Mouse (Mus musculus) forebrain, embryonic 14.5 days (tissue): ENCODE data around the gene Olfr1034. TPM values are rescaled to one million over a fixed set of nuclear protein-coding genes. Genes with fewer than 3 reads are reported as not detected.

ENCODE experiments used
- ATAC-seq: fragments of 200-750 bp; cut with Nextera tagmentation; 2 replicates; pipeline ENCODE4 v1.8.0; 2017; ENCODE audit warnings: mild to moderate bottlenecking, moderate library complexity
- DNase-seq: peaks from one replicate; pipeline ENCODE4 v3.0.0-alpha.2; 2015; ENCODE audit warnings: low spot score
- H3K27ac ChIP-seq: fragments of 300-500 bp; sonication (generic); 2 replicates; pipeline ENCODE4 v1.5.1; 2014; ENCODE audit warnings: low read depth, mild to moderate bottlenecking, control low read depth, low read length, moderate library complexity
- H3K27me3 ChIP-seq: fragments of 300-500 bp; sonication (generic); replicated peaks from 2 replicates; pipeline ENCODE4 v1.6.1; 2014; ENCODE audit warnings: low read length, control low read depth, mixed read lengths; ENCODE audit not compliant: control insufficient read depth, insufficient read depth
- H3K36me3 ChIP-seq: fragments of 300-500 bp; sonication (generic); 2 replicates; pipeline ENCODE4 v1.6.1; 2014; ENCODE audit warnings: low read length, control low read depth; ENCODE audit not compliant: control insufficient read depth, insufficient read depth
- H3K4me1 ChIP-seq: fragments of 300-500 bp; sonication (generic); 2 replicates; pipeline ENCODE4 v1.6.1; 2014; ENCODE audit warnings: antibody characterized with exemption, low read length, control low read depth; ENCODE audit not compliant: control insufficient read depth, insufficient read depth
- H3K4me2 ChIP-seq: fragments of 300-500 bp; sonication (generic); 2 replicates; pipeline ENCODE4 v1.6.1; 2014; ENCODE audit warnings: mild to moderate bottlenecking, control low read depth, low read length
- H3K4me3 ChIP-seq: fragments of 300-500 bp; sonication (generic); 2 replicates; pipeline ENCODE4 v1.5.1; 2014; ENCODE audit warnings: low read depth, low read length, control low read depth
- H3K9ac ChIP-seq: fragments of 300-500 bp; sonication (generic); 2 replicates; pipeline ENCODE4 v1.6.1; 2014; ENCODE audit warnings: mild to moderate bottlenecking, low read length, control low read depth, moderate library complexity
- H3K9me3 ChIP-seq: fragments of 300-500 bp; sonication (generic); replicated peaks from 2 replicates; pipeline ENCODE4 v1.6.1; 2016; ENCODE audit warnings: low read length, control low read depth, mixed read lengths; ENCODE audit not compliant: control insufficient read depth
- WGBS: fragments of 180-500 bp; shearing (Covaris S2); extraction: QIAGEN DNeasy Blood & Tissue Kit; methylation state at CpG from one replicate; pipeline ENCODE4 v1.1.7; 2014; 5-methylcytosine and 5-hydroxymethylcytosine counted together
- polyA plus RNA-seq: library from polyadenylated mRNA; unstranded; fragments of >200 nt; fragmentation: Nextera tagmentation; extraction: Ambion mirVana; gene quantifications from 2 replicates; pipeline ENCODE4 v1.2.1, GENCODE M21; 2014

Olfr1034 gene
- polyA plus RNA-seq, 1 experiment from 2014 or later: not detected

- DNase-seq (no peak), ATAC-seq (no peak)
- H3K9ac ChIP-seq: no peak within 1 kb of the TSS
- H3K27ac ChIP-seq: no peak within 1 kb of the TSS
- no peaks in the 10 kb centered on the region for H3K27me3 ChIP-seq
- 99% methylated on average over 2 of the region's 2 CpGs for WGBS
- no peaks in the 10 kb centered on the region for H3K36me3 ChIP-seq
- no peaks in the 10 kb centered on the region for H3K4me1 ChIP-seq
- H3K9me3 ChIP-seq: no peaks in the 10 kb centered on the region
- no peak within 1 kb of the TSS for H3K4me2 ChIP-seq
- no peak within 1 kb of the TSS for H3K4me3 ChIP-seq
Measured at GRCm38 (mm10) chr2:86087285-86087684, 41.6 kb downstream of the Olfr1034 start, which contains the start of gene Olfr1037. TSS of gene Olfr1037 (minus strand) at chr2:86087385.

Other genes starting within 250 kb of the Olfr1034 start
- not detected in 2 replicates for gene Olfr1016, start 243.3 kb upstream of the Olfr1034 start, polyA plus RNA-seq
- not detected in 2 replicates for gene Olfr1018, start 227.4 kb upstream of the Olfr1034 start, polyA plus RNA-seq
- not detected in 2 replicates for gene Olfr1019, start 200.4 kb upstream of the Olfr1034 start, polyA plus RNA-seq
- gene Olfr1020, start 198.8 kb upstream of the Olfr1034 start, polyA plus RNA-seq: not detected in 2 replicates
- gene Olfr1022, start 177.3 kb upstream of the Olfr1034 start, polyA plus RNA-seq: not detected in 2 replicates
- not detected in 2 replicates for gene Olfr1023, start 160.2 kb upstream of the Olfr1034 start, polyA plus RNA-seq
- not detected in 2 replicates for gene Olfr1024, start 140.8 kb upstream of the Olfr1034 start, polyA plus RNA-seq
- not detected in 2 replicates for gene Olfr1025-ps1, start 130.7 kb upstream of the Olfr1034 start, polyA plus RNA-seq
- not detected in 2 replicates for gene Olfr1026, start 124.3 kb upstream of the Olfr1034 start, polyA plus RNA-seq
- not detected in 2 replicates for gene Olfr1028, start 95.4 kb upstream of the Olfr1034 start, polyA plus RNA-seq
- gene Olfr1029, start 72.0 kb upstream of the Olfr1034 start, polyA plus RNA-seq: not detected in 2 replicates
- gene Olfr1030, start 66.6 kb upstream of the Olfr1034 start, polyA plus RNA-seq: not detected in 2 replicates
- not detected in 2 replicates for gene Olfr1031, start 55.6 kb upstream of the Olfr1034 start, polyA plus RNA-seq
- not detected in 2 replicates for gene Olfr1032, start 40.3 kb upstream of the Olfr1034 start, polyA plus RNA-seq
- gene Olfr1033, start 25.2 kb upstream of the Olfr1034 start, polyA plus RNA-seq: not detected in 2 replicates
- not detected in 2 replicates for gene Olfr1036, start 28.1 kb downstream of the Olfr1034 start, polyA plus RNA-seq
- gene Olfr1037, start 41.5 kb downstream of the Olfr1034 start, polyA plus RNA-seq: not detected in 2 replicates
- not detected in 2 replicates for gene Olfr1039, start 90.1 kb downstream of the Olfr1034 start, polyA plus RNA-seq
- gene Olfr1040, start 100.9 kb downstream of the Olfr1034 start, polyA plus RNA-seq: not detected in 2 replicates
- gene Olfr1042, start 116.0 kb downstream of the Olfr1034 start, polyA plus RNA-seq: not detected in 2 replicates
- gene Olfr1043, start 121.7 kb downstream of the Olfr1034 start, polyA plus RNA-seq: not detected in 2 replicates
- gene Olfr1044, start 132.0 kb downstream of the Olfr1034 start, polyA plus RNA-seq: not detected in 2 replicates
- not detected in 2 replicates for gene Olfr52, start 139.8 kb downstream of the Olfr1034 start, polyA plus RNA-seq
- not detected in 2 replicates for gene Olfr1045, start 157.1 kb downstream of the Olfr1034 start, polyA plus RNA-seq
- gene Olfr1046, start 173.5 kb downstream of the Olfr1034 start, polyA plus RNA-seq: not detected in 2 replicates
- not detected in 2 replicates for gene Olfr1047, start 185.5 kb downstream of the Olfr1034 start, polyA plus RNA-seq
- not detected in 2 replicates for gene Olfr1048, start 194.4 kb downstream of the Olfr1034 start, polyA plus RNA-seq
- not detected in 2 replicates for gene Olfr1049, start 212.5 kb downstream of the Olfr1034 start, polyA plus RNA-seq
- not detected in 2 replicates for gene Olfr1051, start 233.2 kb downstream of the Olfr1034 start, polyA plus RNA-seq
- gene Olfr1052, start 246.6 kb downstream of the Olfr1034 start, polyA plus RNA-seq: not detected in 2 replicates